Mouse (Mus musculus) hematopoietic stem cell, adult 5-6 weeks (primary cell): Measurements from ENCODE around the gene Ndufa7. TPM values are rescaled to one million over a fixed set of nuclear protein-coding genes. Genes with fewer than 3 reads are reported as not detected.
A peak's percentile ranks its signal among the peaks of the same experiment; 100 is the strongest.
"Not testable (repeated sequence)": the region's sequence is repeated elsewhere in the genome, so short reads cannot be mapped to it uniquely, and the experiment has no call there.

Source experiments
- ATAC-seq, 2 experiments: fragments of 125-278 bp in 1 of 2; replicated peaks in 1 of 2; 2 replicates each; pipeline ENCODE4 v1.8.0; 2016 to 2017; ENCODE audit warnings: inconsistent platforms in 2 of 2, mild to moderate bottlenecking in 2 of 2, moderate number of reproducible peaks in 2 of 2, low read depth in 1 of 2, moderate TSS enrichment in 1 of 2; ENCODE audit not compliant: low FRiP score in 2 of 2, poor library complexity in 2 of 2, severe bottlenecking in 2 of 2, insufficient read depth in 1 of 2, low TSS enrichment in 1 of 2
- total RNA-seq: library from RNA; stranded (forward); fragments of 172-1452, 232-1000 nt; gene quantifications from 2 replicates; pipeline ENCODE4 v1.2.3, GENCODE M21; 2017

Ndufa7 gene
- total RNA-seq, 1 experiment from 2014 or later, result 126 TPM

DNA sequence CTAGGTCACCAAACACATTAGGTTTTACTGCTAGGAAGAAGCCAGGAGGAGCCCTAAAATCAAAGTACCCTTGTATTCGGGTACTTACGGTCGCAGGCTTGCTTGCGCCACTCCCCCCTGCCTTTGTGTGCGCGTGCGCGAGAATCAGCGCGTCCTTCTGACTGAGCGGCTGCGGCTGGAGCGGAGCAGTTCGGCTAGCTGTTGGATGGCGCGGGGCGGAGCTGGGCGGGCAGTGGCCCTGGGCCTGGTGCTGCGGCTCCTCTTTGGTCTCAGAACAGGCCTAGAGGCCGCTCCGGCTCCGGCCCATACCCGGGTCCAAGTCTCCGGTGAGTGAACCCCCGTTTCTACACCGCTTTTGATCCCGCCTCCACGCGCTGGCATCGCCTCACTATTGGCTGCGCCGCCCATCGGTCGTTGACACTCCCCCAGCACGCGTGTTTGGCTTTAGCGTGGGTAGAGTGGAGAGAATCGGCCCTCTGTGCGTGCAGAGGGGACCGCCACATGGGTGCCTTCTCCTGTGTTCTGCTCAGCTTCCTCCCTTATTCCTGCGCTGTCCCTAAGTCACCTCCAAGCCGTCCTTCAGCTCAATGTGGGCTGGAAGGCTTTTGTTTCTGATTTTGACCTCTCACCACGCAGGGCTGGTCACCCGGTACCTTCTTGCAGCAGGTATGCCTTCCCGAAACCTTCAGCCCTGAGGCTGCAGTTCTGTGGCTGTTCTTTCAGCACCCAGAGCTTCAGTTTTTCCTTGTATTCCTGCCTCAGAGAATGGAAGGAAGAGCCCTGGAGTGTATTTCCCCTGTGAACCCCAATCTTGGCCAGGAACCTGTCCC, 18.8 kb downstream of the Ndufa7 start, which contains the start of gene Cd320:
Gene Cd320 (plus strand): TSS at position 126 of the 830 bp plus-strand sequence.
- ATAC-seq, result peak; percentile 89 to 94

DNA sequence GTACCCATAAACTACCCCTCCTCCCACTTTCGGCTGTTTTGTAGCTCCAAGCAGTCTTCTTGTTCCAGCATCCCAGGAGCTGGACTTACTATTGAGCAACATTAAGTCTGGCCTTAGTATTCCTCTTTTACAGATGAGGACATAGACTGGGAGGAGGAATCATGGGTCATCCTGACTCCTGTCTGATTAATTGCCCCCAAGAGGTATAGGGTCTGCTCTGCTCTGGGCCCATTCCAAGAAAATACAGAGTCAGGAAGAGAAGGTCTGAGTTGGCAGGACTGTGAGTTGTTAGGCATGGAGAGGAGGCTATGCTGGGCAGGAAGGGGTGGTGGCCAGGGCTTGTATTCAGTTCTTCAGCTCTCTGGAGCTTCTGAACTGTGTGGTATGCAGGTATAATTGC, 19.8 kb downstream of the Ndufa7 start:
- no peak for ATAC-seq

DNA sequence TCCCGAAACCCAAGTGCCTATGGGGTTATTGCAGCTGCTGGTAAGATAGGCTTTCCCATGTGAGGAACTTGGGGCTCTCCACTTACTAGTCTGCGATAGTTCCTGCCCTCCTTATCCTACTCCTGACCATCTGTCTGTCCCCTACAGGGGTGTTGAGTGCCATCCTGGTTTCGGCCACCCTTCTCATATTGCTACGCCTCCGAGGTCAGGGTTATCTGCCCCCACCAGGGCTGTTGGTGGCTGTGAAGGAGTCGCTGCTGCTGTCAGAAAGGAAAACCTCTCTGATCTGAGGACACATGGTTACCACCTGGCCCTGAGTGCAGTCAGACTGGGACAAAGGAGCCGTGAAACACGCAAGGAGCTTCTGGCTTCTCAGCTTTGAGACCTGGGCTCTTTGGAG, 23.8 kb downstream of the Ndufa7 start:
- ATAC-seq, result no peak

DNA sequence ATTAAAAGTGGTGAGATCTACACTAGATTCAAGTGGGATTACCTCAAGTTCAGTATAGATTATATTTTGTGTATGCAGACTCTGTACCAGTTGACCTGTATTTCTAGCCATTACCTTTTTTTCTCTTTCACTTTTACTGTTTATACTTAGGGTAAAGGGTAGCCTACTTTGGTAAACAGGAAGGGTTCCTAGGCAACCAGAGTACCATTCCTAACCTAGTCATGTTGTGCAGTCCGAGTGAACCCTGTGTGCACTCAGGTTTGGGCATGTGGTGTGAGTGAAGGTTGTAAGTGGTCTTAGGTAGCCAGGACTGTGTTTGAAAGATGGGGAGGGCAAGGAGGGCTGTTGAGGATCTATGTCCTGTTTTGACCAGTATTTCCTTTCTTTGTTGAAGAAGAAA, 27.0 kb downstream of the Ndufa7 start:
- ATAC-seq, result peak; percentile 10 to 17; a peak in 1 of 4 replicates

DNA sequence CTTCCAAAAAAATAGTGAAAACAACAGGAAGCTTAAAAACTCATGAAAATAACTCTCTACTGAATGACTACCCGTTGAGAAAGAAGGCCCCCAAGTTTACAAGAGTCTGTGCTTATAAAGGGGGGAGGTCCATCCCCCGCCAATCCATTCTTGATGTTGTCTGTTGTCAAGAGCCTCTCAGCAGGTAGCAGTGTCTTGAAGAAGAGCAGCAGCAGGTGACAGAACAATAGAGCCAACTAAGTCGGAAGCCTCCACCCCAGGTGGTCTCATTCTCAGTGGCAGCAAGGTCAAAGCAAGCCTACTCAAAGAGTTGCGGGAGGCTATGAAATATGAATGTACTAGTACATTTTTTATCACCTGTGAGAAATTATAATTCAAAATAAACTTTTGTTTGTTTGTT, 33.4 kb downstream of the Ndufa7 start:
- ATAC-seq, result no peak

DNA sequence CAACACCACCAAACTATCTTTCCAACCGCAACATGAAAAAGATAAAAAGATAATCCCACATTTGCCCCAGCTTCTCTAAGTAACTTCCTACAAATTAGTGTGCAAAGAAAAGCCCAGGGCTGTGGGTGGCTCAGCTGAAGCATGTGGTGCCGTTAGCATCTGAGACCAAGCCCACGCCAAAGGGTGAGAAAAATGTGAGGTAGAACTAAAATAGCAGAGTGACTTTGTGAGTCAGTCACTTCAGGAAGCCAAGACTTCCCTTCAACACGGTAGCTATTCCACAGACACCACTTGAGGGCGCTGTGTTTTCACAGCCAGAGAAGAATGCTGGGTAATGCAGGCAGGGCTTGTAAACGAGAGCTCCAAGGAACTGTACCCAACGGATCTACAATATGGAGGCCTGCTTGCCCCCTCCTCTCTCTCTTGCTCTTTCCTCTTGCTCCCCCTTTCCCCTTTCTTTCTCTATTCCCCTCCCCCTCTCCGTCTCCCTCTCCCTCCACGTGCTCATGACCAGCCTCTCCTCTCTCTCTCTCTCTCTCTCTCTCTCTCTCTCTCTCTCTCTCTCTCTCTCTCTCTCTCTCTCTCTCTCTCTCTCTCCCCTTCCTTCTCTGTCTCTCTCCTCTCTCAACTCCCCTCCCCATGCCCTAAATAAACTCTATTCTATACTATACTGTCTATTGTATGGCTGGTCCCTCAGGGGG, 41.1 kb downstream of the Ndufa7 start:
- ATAC-seq, result peak; percentile 87 to 91

DNA sequence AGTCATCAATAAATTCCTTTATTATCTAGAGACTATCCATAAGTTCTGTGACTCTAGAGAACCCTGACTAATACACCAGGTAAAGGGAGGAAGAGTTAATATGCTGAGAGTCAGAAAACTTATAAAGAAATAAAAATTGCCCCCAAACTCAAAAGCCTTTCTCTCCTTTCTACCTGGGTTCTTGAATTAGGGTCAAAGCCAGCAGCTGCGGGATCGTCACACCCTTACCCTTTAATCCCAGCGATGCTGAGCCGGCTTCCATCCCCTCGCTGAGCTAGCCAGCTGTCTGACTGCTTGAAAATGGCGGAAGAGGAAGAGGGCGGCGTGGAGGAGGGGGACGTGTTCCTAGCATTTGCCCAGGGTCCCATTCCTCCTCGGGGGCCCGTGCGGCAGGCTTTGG, 49.2 kb downstream of the Ndufa7 start, which contains the start of gene Gm7029:
Gene Gm7029 (plus strand): TSS at position 301 of the 400 bp plus-strand sequence.
- not testable (repeated sequence) for ATAC-seq

- ATAC-seq, result no peak
Observed at GRCm38 (mm10) chr17:33874411-33874810, 50.0 kb downstream of the Ndufa7 start.

DNA sequence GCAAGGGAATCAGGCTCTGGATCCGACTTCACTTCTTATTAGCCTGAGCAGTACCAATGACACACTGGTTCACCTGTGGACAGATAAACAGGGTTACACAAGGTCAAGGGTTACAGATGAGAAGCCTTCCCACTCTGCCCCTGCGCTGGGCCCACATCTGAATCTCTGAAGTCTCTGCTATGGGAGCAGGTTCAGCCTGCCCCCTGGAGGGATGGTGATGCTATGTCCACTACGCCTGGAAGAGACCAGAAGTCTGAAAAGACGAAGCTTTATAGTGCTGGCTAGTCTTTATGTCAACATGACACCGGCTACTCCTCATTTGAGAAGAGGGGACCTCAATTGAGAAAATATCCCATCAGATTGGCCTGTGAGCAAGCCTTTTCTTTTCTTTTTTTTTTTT, 51.4 kb downstream of the Ndufa7 start:
- ATAC-seq, result not testable (repeated sequence)

DNA sequence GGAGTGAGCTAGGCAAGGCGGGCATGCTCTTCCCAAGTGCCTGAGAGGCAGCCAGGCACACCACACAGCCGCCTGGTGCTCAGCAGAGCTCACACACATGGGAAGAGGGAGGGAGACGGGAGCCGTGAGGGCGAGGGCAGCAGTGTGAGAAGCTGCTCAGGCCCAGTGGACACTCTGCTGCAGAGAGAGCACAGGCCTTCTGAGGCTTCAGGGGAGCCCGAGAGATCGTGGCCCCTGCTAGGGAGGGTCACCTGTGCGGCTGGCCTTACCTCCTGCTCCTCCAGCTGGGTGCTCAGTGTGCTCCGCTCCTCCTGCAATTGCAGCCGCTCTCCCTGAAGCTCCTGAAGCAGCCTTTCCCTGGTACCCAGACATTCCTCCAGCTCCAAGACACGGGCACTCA, 59.9 kb downstream of the Ndufa7 start:
- not testable (repeated sequence) for ATAC-seq

DNA sequence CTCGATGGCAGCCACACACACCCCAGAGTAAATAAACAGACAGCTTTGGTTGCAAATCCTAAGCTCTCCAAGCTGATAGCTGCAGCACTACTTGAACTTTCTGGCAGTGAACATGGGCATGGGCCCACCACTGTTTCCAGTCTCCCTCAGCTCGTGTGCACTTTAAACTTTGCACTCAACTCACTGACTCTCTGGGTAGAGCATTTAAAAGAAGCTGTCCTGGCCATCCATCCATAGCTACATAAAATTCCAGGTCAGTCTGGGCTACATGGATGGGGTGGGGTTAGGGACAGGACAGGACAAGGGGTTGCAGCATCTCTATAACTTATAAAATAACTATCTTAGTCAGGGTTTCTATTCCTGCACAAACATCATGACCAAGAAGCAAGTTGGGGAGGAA, 63.4 kb downstream of the Ndufa7 start:
- not testable (repeated sequence) for ATAC-seq

Other genes starting within 250 kb of the Ndufa7 start
- 19.2 and 19.3 TPM in 2 replicates for gene Zfp414, start 195.5 kb upstream of the Ndufa7 start, total RNA-seq
- gene Pram1, start 186.5 kb upstream of the Ndufa7 start, total RNA-seq, result 2.7 and 3.0 TPM in 2 replicates
- 275 and 543 TPM in 2 replicates for gene Hnrnpm, start 137.7 kb upstream of the Ndufa7 start, total RNA-seq
- gene March2, start 105.9 kb upstream of the Ndufa7 start, total RNA-seq, result 20.5 and 28.7 TPM in 2 replicates
- 31.6 and 49.3 TPM in 2 replicates for gene Rab11b, start 64.0 kb upstream of the Ndufa7 start, total RNA-seq
- 5.6 and 6.6 TPM in 2 replicates for gene Angptl4, start 42.7 kb upstream of the Ndufa7 start, total RNA-seq
- 7.6 and 12.8 TPM in 2 replicates for gene Kank3, start 14.1 kb upstream of the Ndufa7 start, total RNA-seq
- gene Rps28, start within 50 bp of the Ndufa7 start, total RNA-seq, result 2,029 and 3,129 TPM in 2 replicates
- 11.3 and 22.1 TPM in 2 replicates for gene Cd320, start 18.5 kb downstream of the Ndufa7 start, total RNA-seq
- gene Gm7029, start 49.3 kb downstream of the Ndufa7 start, total RNA-seq, result not detected in 2 replicates
- gene Kifc1, start 66.1 kb downstream of the Ndufa7 start, total RNA-seq, result 24.7 and 37.6 TPM in 2 replicates
- gene Platr17, start 80.6 kb downstream of the Ndufa7 start, total RNA-seq, result 3.3 and 4.4 TPM in 2 replicates
- 26.5 and 27.7 TPM in 2 replicates for gene Daxx, start 84.8 kb downstream of the Ndufa7 start, total RNA-seq
- 71.1 and 79.8 TPM in 2 replicates for gene Tapbp, start 91.3 kb downstream of the Ndufa7 start, total RNA-seq
- 20.4 and 21.4 TPM in 2 replicates for gene Zbtb22, start 91.3 kb downstream of the Ndufa7 start, total RNA-seq
- 36.6 and 57.1 TPM in 2 replicates for gene Rgl2, start 105.0 kb downstream of the Ndufa7 start, total RNA-seq
- gene Pfdn6, start 115.8 kb downstream of the Ndufa7 start, total RNA-seq, result 89.1 and 115 TPM in 2 replicates
- gene Wdr46, start 116.1 kb downstream of the Ndufa7 start, total RNA-seq, result 34.8 and 57.1 TPM in 2 replicates
- 3.1 and 7.3 TPM in 2 replicates for gene B3galt4, start 126.9 kb downstream of the Ndufa7 start, total RNA-seq
- 18.1 and 19.1 TPM in 2 replicates for gene Vps52, start 131.2 kb downstream of the Ndufa7 start, total RNA-seq
- gene Rps18, start 131.4 kb downstream of the Ndufa7 start, total RNA-seq, result 1,150 and 1,883 TPM in 2 replicates
- gene H2-K1, start 175.8 kb downstream of the Ndufa7 start, total RNA-seq, result 1,467 and 1,957 TPM in 2 replicates
- 10.6 and 15.7 TPM in 2 replicates for gene Ring1, start 200.1 kb downstream of the Ndufa7 start, total RNA-seq
- gene H2-Ke6, start 203.5 kb downstream of the Ndufa7 start, total RNA-seq, result 81.8 and 89.3 TPM in 2 replicates
- gene Slc39a7, start 207.1 kb downstream of the Ndufa7 start, total RNA-seq, result 60.8 and 96.9 TPM in 2 replicates
- 41.2 and 51.3 TPM in 2 replicates for gene Rxrb, start 207.2 kb downstream of the Ndufa7 start, total RNA-seq
- gene Col11a2, start 214.9 kb downstream of the Ndufa7 start, total RNA-seq, result 2.4 and 2.9 TPM in 2 replicates